Mouse (Mus musculus): ENCODE results near the gene Eef1a1.
"Not testable (repeated sequence)": the region's sequence is repeated elsewhere in the genome, so short reads cannot be mapped to it uniquely, and the experiment has no call there.

The Eef1a1 gene

DNA sequence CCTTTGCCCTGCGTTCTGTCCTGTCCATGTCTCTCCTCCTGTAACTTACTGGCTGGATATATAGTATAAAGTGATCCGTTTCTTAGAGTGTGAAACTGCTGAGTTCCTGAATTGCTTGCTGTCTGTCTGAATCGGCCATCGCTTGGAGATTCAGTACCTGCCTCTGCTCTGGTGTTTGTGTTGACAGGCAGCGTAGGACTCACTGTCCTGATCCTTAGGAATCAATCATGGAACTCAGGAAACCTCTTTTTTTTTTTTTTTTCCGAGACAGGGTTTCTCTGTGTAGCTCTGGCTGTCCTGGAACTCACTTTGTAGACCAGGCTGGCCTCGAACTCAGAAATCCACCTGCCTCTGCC is 17.7 kb upstream of the Eef1a1 start:
- DNase-seq = no peak

DNA sequence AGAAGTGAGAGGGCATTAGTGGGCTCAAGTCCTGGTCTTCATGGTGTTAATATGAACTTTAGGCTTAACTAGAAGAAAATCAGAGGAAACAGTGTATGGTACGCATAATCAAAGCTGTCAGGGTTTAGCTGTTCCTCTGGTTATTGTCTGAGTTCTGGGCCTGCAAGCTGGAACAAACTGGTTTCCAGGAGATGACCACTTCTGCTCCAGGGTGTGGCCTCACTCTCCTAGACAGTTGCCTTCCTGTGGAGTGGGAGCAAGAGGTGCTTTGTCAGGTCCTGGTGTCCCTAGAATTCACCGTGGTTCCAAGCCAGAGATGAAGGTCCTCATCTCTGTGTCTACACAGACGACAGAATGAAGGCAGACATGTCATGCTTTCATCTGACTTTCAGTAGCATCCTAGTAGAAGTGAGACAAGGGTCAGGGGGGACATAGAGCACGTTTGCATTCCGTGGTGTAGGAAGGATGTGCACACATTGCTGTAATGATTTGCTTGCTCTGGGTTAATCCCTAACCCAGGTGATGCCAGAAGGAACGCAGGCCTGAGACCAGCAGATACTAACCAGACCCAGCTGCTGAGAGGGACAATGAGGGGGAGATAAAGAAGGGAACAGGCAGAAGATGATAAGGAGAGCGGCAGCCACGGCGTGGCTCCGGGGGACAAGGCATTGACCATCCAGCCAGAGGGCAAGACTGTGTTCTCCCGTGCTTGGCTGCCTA is 17.2 kb upstream of the Eef1a1 start:
- DNase-seq = peak; percentile 51 to 67

DNA sequence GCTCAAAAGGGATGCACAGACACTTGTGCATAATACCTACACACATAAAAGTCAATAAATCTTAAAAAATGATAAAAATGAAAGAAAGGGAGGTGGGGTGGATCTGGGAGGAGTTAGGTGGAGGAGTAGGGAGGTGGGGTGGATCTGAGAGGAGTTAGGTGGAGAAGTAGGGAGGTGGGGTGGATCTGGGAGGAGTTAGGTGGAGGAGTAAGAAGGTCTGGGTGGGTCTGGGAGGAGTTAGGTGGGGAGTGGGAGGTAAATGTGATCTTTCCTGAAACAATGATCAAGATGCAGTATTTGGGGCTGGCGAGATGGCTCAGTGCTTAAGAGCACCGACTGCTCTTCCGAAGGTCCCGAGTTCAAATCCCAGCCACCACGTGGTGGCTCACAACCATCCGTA is 16.3 kb upstream of the Eef1a1 start:
- no peak for DNase-seq

DNA sequence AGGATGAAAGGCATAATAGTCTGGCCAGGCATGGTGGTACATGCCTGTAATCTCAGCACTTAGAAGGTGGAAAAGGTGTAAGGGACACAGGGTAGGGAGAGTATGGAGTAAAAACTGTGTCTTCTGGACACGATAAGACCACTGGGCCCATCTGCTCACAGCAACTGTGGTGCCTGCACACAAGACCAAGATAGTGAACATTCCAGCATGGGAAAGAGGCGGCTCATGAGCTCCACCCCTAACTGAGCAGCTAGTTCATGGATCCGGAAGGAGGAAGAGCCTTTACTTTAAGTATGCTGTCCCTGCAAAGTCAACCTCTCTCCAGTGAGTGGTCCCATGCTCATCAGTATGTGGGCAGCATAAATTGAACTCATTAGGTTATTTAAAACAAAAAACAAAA is 15.7 kb upstream of the Eef1a1 start:
- DNase-seq = no peak

DNA sequence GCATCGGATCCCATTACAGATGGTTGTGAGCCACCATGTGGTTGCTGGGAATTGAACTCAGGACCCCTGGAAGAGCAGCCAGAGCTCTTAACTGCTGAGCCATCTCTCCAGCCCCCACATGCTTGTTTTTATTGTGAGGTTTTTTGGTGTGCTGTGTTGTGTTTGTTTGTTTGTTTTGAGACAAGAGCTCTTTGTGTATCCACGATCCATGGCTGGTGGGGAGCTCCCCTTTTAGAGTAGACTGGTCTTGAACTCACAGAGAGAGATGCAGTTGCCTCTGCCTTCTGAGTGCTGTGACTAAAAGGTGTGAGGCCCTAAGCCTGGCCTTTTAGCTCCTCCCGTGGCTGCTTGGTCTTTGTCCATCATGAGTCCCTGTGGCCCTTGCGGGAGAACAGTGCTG is 15.2 kb upstream of the Eef1a1 start:
- DNase-seq = no peak

DNA sequence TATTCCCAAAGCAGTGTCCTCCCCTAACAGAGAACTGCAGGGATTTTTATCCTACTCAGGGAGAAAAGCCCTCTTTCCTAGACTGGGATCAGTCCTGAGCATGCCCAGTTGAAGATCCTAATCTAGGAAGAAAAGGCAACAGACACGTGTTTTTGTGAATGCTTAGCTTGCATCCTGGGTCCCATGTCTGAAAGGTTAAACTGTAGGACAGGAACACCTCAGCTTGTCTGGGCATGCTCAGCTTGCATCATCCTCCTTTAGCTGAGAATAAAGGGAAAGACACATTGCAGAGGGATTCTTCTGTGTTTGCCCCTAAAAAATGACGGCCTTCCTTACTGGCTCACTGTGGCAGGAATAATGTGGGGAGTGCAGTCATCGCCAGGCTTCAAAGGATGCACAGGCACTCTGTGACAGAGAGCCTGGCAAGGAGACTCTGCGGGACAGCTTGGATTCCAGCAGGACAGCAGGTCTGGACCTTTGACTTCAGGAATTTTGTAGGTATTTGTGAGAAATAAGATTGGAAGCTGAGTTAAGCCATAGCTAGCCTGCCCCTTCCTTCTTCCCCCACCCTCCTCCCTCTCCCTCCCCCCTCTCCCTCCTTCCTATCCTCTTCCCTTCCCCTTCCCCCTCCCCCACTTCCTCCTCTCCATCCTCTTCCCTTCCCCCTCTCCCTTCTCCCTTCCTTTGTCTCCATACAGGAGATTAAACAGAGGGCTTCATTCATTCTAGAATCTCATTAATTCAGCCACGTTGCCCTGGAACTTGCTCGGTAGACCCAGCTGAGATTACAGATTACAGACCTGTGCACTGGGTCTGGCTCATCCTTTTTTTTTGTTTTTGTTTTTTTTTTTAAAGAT is 14.5 kb upstream of the Eef1a1 start:
- no peak for DNase-seq

DNA sequence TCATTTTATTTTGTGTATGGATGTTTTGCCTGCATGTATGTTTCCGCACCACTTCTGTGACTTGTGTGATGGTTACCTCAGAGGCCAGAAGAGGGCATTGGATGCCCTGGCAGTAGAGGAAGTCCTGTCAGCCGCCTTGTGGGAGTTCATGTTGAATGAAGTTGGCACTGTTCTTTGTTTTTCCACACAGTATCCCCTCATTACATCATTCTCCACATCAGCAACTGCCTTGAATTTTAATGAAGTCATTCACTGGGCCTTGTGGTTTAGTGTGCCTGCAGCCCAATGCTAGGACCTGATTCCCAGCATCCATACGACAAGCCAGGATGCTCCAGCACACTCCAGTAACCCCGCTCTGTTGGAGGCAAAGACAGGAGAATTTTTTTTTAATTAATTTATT is 12.3 kb upstream of the Eef1a1 start:
- DNase-seq = no peak

DNA sequence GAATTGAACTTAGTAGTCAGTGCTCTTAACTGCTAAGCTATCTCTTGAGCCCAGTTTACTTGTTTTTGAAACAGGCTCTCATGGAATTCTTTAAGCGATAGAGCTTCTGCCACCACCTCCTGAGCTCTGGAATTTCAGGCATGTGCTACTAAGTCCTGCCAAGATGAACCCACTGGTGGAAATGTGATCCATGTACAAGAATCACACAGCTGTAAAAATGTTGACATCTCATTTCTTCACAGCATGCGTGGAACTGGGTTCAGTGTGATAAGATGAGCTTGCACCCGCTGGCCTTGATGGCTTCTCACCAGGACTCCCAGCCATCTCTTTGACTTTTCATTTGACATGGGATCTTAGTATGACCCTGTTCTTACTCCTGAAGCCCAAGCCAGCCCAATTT is 11.4 kb upstream of the Eef1a1 start:
- DNase-seq = no peak

DNA sequence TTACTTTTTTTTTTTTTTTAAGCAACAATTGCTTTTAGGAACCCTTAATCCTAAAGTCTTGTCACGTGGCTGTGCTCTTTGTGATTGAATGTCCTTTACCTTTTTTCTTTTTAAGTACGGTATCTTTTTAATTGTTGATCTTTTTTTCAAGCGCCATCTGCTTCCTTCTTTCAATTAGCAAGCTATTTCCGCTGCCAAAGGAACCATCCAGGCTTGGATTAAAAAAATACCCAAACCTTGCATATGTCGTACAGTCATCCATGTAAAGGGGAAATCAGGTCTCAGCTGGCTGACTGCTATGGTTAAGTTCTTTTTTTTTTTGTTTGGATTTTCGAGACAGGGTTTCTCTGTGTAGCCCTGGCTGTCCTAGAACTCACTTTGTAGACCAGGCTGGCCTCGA is 4.2 kb upstream of the Eef1a1 start:
- no peak for DNase-seq

DNA sequence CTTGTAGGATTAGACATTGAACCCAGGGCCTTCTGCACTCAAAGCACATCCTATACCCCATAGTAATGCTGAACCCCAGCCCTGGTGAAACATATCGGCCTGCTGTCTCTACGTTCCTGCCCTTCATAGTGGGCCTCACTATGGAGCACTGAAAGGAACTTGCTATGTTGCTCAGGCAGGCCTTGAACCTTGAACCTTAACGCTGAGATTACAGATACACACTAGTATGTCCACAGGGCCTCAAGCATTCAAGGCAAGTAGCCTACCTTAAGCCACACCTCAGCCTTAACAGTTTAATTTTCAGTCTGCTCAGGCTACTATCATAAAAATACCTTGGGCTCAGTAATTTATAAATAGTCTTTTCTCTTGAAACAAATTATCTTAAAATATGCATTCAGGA is 3.3 kb upstream of the Eef1a1 start:
- no peak for DNase-seq

DNA sequence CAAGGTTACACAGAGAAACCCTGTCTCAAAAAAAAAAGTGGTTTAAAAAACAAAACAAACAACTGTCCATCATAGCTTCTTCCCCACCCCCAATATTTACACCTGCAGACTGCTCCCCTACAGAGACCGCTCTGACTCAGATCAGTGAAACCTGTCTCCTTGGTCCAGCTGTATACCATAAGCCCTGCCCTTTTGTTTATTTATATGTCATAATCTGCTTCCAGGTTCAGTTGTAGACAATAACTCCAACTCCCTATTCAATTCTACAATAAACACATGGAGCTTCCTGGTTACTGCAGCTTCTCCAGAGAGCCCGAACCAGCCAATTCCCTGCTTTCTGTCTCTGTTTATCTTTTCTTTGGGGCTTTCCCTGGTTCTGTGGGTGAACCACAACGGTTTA is 2.2 kb upstream of the Eef1a1 start:
- DNase-seq = no peak

DNA sequence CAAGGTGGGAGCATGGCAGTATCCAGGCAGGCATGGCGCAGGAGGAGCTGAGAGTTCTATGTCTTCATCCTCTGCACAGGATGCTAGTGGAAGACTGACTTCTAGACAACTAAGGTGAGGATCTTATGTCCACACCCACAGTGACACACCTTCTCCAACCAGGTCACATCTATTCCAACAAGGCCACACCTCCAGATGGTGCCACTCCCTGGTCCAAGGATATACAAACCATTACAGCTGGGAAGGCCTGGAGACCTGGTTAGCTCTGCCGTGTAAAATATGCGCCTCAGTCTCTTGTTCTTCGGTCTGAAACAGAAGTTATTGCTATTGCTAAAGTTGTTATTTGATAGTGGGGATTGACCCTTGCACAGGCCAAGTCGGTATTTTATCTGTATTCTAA is 930 bp downstream of the Eef1a1 start:
- not testable (repeated sequence) for DNase-seq

DNA sequence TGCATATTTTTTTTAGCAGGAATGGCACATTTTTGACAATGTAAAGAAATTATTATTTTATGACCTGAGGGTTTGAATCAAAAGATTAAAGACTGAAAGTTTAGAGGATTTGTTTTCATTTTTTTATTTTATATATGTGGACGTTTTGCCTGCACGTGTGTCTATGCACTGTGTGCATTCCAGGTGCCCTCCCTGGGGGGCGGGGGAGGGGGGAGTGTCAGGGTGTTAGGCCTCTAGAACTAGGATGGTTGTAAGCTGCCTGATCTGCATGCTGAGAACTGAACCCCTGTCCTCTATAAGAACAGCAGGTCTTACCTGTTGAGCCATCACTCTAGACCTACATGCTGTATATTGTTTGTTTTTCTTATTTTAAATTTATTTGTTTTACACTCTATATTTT is 4.3 kb downstream of the Eef1a1 start:
- DNase-seq = no peak

DNA sequence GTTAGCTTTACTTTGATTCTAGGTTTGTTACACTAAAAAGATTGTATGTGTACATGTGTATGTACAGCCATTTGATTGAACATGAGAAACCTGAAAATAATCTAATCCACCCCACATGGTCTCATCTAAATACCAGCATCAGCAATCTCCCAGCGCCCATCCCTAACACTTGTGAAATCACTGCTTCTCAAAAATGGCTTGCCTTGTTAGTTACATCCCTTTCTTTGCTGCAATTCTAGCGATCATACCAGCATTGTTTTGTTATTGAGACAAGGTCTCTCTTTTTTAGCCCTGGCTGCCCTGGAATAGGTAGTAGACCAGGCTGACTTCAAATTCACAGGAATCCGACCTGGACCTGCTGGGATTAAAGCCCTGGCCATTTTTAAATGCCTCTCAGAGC is 6.6 kb downstream of the Eef1a1 start:
- no peak for DNase-seq

DNA sequence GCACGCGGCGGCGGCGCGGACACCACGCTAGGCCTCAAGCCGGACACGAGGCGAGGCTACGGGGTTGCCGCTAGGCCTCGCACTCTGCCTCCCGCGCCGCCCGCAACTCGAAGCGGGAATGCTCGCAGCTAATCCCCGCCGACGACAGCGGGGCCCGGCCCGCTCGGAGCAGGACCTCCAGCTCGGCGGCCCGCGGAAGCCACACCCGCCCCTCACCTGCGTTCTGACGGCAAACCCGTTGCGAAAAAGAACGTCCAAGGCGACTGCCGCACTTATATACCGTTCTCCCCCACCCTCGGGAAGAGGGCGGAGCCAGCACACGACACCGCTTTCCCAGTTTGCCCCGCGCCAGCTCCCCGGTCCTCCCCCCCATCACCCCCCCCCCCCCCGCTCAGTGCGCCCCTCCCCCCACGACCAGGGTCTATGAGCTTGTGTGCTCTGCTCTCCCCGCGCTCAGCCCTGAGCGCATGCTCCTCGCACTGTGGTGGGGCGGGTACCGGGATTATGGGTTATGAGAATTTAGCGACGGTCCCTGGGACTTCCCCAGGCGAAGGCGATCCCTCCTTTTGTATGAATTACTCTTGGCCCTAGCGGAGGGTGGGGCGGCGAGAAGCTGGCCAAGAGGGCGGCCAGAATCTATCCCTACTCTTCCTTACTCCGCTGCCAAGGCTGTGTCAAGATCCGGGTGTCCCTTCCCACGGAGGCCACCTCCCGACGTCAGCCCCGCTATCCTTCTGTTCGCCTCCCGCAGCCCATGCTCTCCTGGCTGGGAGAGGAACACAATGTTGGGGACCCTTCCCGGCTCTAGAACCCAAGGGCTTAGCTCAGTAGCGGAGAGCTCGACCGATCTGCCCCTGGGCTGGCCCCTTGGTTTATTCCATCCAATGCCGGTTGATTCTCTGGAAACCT is 7.3 kb downstream of the Eef1a1 start:
- peak; percentile 95 to 96 for DNase-seq

DNA sequence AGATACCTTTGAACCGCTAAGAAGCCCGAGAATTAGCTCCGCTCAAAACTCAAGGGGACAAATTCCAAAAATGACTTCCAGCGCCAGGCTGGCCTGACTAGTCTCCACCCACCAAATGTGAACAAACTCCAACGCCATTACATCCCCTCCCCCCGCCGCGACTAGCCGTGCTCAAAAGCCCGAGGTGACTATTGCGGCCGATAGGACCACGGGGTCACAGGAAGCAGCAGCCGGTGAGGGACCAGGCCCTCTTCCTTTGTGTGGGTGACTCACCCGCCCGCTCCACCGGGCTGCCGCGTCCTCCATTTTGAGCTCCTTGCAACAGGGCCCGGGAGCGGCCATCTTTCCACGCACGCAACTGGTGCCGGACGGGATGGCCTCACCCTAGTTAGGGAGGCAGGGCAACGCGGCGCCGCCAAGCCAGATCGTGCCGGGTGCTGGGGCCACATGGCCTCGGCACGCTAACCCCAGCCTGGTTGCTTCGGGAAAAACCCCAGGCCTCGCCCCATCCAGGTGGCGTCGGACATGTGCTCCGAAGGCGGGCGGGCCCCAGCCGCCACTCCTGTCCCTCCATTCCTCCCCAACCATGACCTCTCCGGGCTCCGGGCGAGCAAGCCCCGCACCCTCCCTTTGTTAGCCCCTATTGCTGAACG is 8.1 kb downstream of the Eef1a1 start:
- peak; percentile 83 to 90 for DNase-seq

DNA sequence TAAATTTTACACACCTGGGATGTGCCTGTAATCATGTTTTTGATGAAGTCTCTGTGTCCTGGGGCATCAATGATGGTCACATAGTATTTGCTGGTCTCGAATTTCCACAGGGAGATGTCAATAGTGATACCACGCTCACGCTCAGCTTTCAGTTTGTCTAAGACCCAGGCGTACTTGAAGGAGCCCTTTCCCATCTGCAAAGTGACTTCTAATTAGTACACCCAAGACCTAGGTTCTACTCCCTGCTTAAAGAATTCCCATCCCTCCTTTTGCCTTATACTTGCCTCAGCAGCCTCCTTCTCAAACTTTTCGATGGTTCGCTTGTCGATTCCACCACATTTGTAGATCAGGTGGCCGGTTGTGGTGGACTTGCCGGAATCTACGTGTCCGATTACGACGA is 8.7 kb downstream of the Eef1a1 start:
- DNase-seq = not testable (repeated sequence)

DNA sequence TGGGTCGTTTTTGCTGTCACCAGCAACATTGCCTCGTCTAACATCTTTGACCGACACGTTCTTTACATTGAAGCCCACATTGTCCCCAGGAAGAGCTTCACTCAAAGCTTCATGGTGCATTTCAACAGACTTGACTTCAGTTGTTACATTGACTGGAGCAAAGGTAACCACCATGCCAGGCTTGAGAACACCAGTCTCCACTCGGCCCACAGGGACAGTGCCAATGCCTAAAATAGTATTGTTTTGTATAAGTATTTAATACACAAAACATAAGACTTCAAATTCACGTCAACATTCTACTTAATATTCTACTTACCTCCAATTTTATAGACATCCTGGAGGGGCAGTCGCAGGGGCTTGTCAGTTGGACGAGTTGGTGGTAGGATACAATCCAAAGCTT is 9.6 kb downstream of the Eef1a1 start:
- not testable (repeated sequence) for DNase-seq

DNA sequence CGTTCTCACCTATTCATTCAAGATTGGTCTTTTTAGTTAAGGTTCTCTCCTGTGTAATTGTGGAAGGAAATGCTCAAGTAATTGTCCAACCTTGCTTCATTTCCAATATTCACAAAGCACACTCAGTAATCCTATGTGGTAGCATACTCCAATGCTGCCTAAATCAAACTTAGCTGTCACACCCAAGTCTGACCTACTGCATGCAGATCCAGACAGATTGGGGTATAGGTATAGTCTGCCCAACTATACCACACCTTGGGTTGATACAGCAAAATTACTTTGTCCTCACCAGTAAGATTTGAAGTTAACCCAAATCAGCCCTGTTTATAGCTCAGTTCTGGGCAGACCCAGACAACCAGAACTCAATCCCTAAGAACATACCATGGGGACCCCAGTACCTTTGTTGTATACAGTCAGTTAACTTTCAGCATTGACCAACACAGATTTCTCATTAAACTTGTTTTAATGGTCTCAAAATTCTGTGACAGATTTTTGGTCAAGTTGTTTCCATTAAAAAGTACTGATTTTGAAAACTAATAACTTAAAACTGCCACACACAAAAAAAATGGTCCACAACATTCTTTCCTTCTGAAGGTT is 10.8 kb downstream of the Eef1a1 start:
- not testable (repeated sequence) for DNase-seq

DNA sequence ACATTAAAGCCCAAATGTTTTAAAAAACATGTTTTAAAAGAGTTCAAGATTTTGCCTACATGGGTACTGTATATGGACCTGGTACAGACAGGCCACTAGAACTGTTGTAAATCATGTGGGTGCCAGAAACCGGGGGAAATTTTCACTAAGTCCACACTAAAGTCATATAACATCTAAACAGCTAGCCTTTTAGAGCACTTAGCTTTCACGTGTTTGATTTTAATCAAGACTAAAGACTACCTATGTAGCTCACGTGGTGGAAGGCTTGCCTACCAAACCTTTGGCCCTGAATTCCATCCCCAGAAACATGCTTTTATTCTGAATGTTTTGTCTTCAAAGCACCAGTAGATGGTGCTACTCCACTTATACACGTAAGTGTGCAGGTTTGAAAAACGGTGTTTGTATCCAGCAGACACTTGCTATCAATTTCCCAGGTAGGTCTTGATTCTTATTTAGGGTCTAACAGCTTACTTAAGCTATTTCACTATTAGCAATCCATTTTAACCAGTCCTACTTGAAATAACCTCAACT is 11.9 kb downstream of the Eef1a1 start:
- DNase-seq = no peak

DNA sequence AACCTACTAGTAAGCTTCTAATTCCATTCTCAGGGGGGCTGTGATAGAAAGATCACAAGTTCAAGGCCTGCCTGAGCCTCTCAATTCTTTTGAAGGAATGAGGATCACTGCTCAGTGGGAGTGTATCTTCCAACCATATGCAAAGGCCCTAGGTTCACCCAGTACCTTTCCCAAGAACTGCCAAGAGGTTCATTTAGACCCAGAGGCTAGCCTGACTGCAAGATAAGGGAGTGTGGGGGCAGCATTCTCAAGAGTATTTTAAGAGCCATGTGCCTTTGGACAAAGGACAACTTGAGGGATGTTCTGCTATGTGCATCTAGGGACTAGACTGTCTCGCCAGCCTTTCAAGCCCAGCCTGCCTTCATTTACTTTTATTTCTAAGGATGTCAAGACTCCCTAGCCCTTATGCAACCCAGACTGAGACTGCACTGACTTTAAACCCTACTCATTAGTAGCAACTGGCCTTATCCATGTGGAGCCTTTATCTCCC is 12.4 kb downstream of the Eef1a1 start:
- DNase-seq = peak in 1 of 2 experiments; percentile 22

DNA sequence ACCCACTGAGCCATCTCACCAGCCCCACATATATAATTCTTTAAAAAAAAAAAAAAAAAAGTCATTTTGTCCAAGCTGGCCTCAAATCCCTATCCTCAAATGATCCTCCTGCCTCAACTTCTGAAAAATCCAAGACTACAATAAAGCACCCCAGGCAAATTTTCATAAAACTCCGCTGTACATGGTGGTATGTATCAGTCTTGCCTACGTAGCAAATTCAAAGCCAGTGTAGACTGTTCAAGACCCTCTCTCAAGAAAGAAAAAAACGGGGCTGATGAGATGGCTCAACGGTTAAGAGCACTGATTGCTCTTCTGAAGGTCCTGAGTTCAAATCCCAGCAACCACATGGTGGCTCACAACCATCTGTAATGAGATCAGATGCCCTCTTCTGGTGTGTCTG is 13.1 kb downstream of the Eef1a1 start:
- no peak for DNase-seq
